16 mouse cellular contexts compared by ENCODE assay signal in genomic region chr19:3586026-3586425, GRCm38 (mm10).
"Had no signal": no experiment of that assay in that cellular context is flagged by ENCODE, and none has a peak within 500 bp of the region (broad histone marks: within the 10 kb centered on the region; RNA-seq: fewer than 3 reads in every experiment).

No protein-coding gene starts in this region.

- H3K27ac ChIP-seq: embryonic facial prominence, embryonic 10.5 days; embryonic facial prominence, embryonic 12.5 days; embryonic facial prominence, embryonic 13.5 days; embryonic facial prominence, embryonic 15.5 days; forebrain, embryonic 10.5 days; forebrain, embryonic 12.5 days; forebrain, embryonic 13.5 days; forebrain, embryonic 15.5 days; gastrocnemius, adult 2 months; heart, adult 2 months had no signal

- DNase-seq: cerebellum, adult 9-11 months; gastrocnemius, postnatal 25 days had no signal

- H3K9ac ChIP-seq: embryonic facial prominence, embryonic 12.5 days; embryonic facial prominence, embryonic 13.5 days; embryonic facial prominence, embryonic 15.5 days; forebrain, embryonic 12.5 days; forebrain, embryonic 13.5 days; forebrain, embryonic 15.5 days; forebrain, postnatal 0 days had no signal

- H3K4me2 ChIP-seq: embryonic facial prominence, embryonic 12.5 days; embryonic facial prominence, embryonic 13.5 days; embryonic facial prominence, embryonic 15.5 days; forebrain, embryonic 12.5 days; forebrain, embryonic 13.5 days; forebrain, embryonic 15.5 days had no signal

- H3K9me3 ChIP-seq: embryonic facial prominence, embryonic 10.5 days; embryonic facial prominence, embryonic 12.5 days; embryonic facial prominence, embryonic 13.5 days; embryonic facial prominence, embryonic 15.5 days; forebrain, embryonic 10.5 days; forebrain, embryonic 12.5 days; forebrain, embryonic 13.5 days; forebrain, embryonic 15.5 days had no signal

- H3K27me3 ChIP-seq: embryonic facial prominence, embryonic 12.5 days; embryonic facial prominence, embryonic 13.5 days; embryonic facial prominence, embryonic 15.5 days; forebrain, embryonic 12.5 days; forebrain, embryonic 13.5 days; forebrain, embryonic 15.5 days had no signal

- H3K4me1 ChIP-seq: embryonic facial prominence, embryonic 10.5 days; embryonic facial prominence, embryonic 12.5 days; embryonic facial prominence, embryonic 13.5 days; forebrain, embryonic 10.5 days; forebrain, embryonic 12.5 days; forebrain, embryonic 13.5 days; forebrain, embryonic 15.5 days had no signal

- H3K4me3 ChIP-seq: embryonic facial prominence, embryonic 10.5 days; embryonic facial prominence, embryonic 12.5 days; embryonic facial prominence, embryonic 13.5 days; embryonic facial prominence, embryonic 15.5 days; erythroblast, embryonic 14.5 days; forebrain, embryonic 10.5 days; forebrain, embryonic 12.5 days; forebrain, embryonic 13.5 days; forebrain, embryonic 15.5 days; gastrocnemius, adult 2 months; heart, adult 2 months had no signal

- ATAC-seq: forebrain, embryonic 14.5 days; forebrain, embryonic 15.5 days; forebrain, embryonic 16.5 days; forebrain, postnatal 0 days had no signal
